Mouse (Mus musculus) CH12.LX (cell line): ENCODE measurements at regions not wholly inside any gene's neighbourhood (a gene's known extent, or its start where the extent isn't known, plus 50 kb on each side); places are given as distances from the start of the nearest gene placed in this dataset.
A peak's percentile ranks its signal among the peaks of the same experiment; 100 is the strongest.

Experiments
- DNase-seq: peaks from one replicate; pipeline ENCODE4 v3.0.0-alpha.2; 2013; ENCODE audit errors: extremely low read depth
- H3K27ac ChIP-seq: 2 replicates; pipeline ENCODE4 v1.5.1; 2012; ENCODE audit warnings: low read depth, mild to moderate bottlenecking, control low read depth, moderate library complexity; ENCODE audit not compliant: insufficient read depth
- H3K27me3 ChIP-seq: replicated peaks from 2 replicates; pipeline ENCODE3; 2012; ENCODE audit warnings: inconsistent platforms
- H3K36me3 ChIP-seq, 2 experiments: replicated peaks in 1 of 2; 2 replicates each; pipeline versions ENCODE3 to v1.6.1; 2012; ENCODE audit warnings: inconsistent platforms in 1 of 2, low read length in 1 of 2, mild to moderate bottlenecking in 1 of 2, mixed read lengths in 1 of 2, moderate library complexity in 1 of 2; ENCODE audit not compliant: control insufficient read depth in 1 of 2, insufficient read depth in 1 of 2
- H3K4me1 ChIP-seq, 2 experiments: 2 replicates each; pipeline ENCODE4 v1.6.1; 2012; ENCODE audit warnings: inconsistent platforms in 1 of 2, moderate library complexity in 1 of 2; ENCODE audit not compliant: insufficient read depth in 2 of 2, control insufficient read depth in 1 of 2
- H3K4me2 ChIP-seq: 2 replicates; pipeline ENCODE4 v1.6.1; 2012; ENCODE audit warnings: low read depth, mild to moderate bottlenecking, control low read depth; ENCODE audit not compliant: poor library complexity, insufficient read depth, severe bottlenecking
- H3K4me3 ChIP-seq, 3 experiments: fragments of 150-350 bp in 1 of 3; sonication (generic) in 1 of 3; replicated peaks in 1 of 3; 2 replicates each; pipeline versions ENCODE3 to v1.5.1; 2011 to 2012; ENCODE audit warnings: low read depth in 2 of 3, low read length in 2 of 3, mild to moderate bottlenecking in 2 of 3, moderate library complexity in 2 of 3, control low read depth in 1 of 3, improper control_type of control experiment in 1 of 3, inconsistent platforms in 1 of 3, mixed read lengths in 1 of 3; ENCODE audit not compliant: poor library complexity in 1 of 3
- H3K79me2 ChIP-seq: replicated peaks from 2 replicates; pipeline ENCODE4 v1.6.1; 2012; ENCODE audit warnings: mild to moderate bottlenecking, moderate library complexity; ENCODE audit not compliant: control insufficient read depth, poor library complexity, insufficient read depth, severe bottlenecking; ENCODE audit errors: extremely low read depth
- H3K9ac ChIP-seq: 2 replicates; pipeline ENCODE4 v1.6.1; 2012; ENCODE audit warnings: low read depth, mild to moderate bottlenecking, control low read depth, moderate library complexity; ENCODE audit not compliant: insufficient read depth
- H3K9me3 ChIP-seq: replicated peaks from 2 replicates; pipeline ENCODE3; 2012; ENCODE audit warnings: low read length, inconsistent platforms, mixed read lengths
- BHLHE40 ChIP-seq: IDR thresholded peaks from 2 replicates; pipeline ENCODE4 v1.6.1; 2011; ENCODE audit warnings: mild to moderate bottlenecking, low read depth, low read length, improper control_type of control experiment
- CHD1 ChIP-seq: IDR thresholded peaks from 2 replicates; pipeline ENCODE4 v1.6.1; 2012; ENCODE audit warnings: low read depth, low read length, improper control_type of control experiment, inconsistent platforms
- CHD2 ChIP-seq: IDR thresholded peaks from 2 replicates; pipeline ENCODE4 v1.6.1; 2011; ENCODE audit warnings: low read length, improper control_type of control experiment
- E2F4 ChIP-seq: IDR thresholded peaks from 2 replicates; pipeline ENCODE4 v1.6.1; 2011; ENCODE audit warnings: low read depth, low read length, improper control_type of control experiment; ENCODE audit not compliant: insufficient replicate concordance
- ELF1 ChIP-seq: IDR thresholded peaks from 2 replicates; pipeline ENCODE4 v1.6.1; 2014; ENCODE audit warnings: low read depth, mild to moderate bottlenecking, inconsistent platforms, low read length, improper control_type of control experiment
- ETS1 ChIP-seq: conservative IDR thresholded peaks from 2 replicates; pipeline ENCODE4 v1.6.1; 2012; ENCODE audit warnings: low read depth, mild to moderate bottlenecking, inconsistent platforms, low read length, improper control_type of control experiment, moderate library complexity
- GABPA ChIP-seq: IDR thresholded peaks from 2 replicates; pipeline ENCODE4 v1.6.1; 2012; ENCODE audit warnings: low read depth, low read length, improper control_type of control experiment, inconsistent platforms; ENCODE audit not compliant: insufficient replicate concordance
- HCFC1 ChIP-seq: IDR thresholded peaks from 2 replicates; pipeline ENCODE4 v1.6.1; 2012; ENCODE audit warnings: low read depth, mild to moderate bottlenecking, inconsistent platforms, low read length, improper control_type of control experiment
- IRF4 ChIP-seq: IDR thresholded peaks from 2 replicates; pipeline ENCODE4 v1.6.1; 2014; ENCODE audit warnings: low read depth, mild to moderate bottlenecking, inconsistent platforms, low read length, improper control_type of control experiment
- MAFK ChIP-seq: IDR thresholded peaks from 2 replicates; pipeline ENCODE4 v1.6.1; 2011; ENCODE audit warnings: low read length, improper control_type of control experiment; ENCODE audit not compliant: insufficient replicate concordance
- MEF2A ChIP-seq: IDR thresholded peaks from 2 replicates; pipeline ENCODE4 v1.6.1; 2014; ENCODE audit warnings: low read depth, mild to moderate bottlenecking, inconsistent platforms, low read length, improper control_type of control experiment, borderline replicate concordance
- MXI1 ChIP-seq: IDR thresholded peaks from 2 replicates; pipeline ENCODE4 v1.6.1; 2011; ENCODE audit warnings: mild to moderate bottlenecking, low read depth, low read length, improper control_type of control experiment
- NELFE ChIP-seq: IDR thresholded peaks from 2 replicates; pipeline ENCODE4 v1.6.1; 2011; ENCODE audit warnings: low read depth, low read length, improper control_type of control experiment
- PAX5 ChIP-seq: IDR thresholded peaks from 2 replicates; pipeline ENCODE4 v1.6.1; 2012; ENCODE audit warnings: low read length, inconsistent platforms, mixed read lengths
- POLR2AphosphoS2 ChIP-seq: IDR thresholded peaks from 2 replicates; pipeline ENCODE4 v1.6.1; 2011; ENCODE audit warnings: low read depth, low read length, improper control_type of control experiment
- RAD21 ChIP-seq: IDR thresholded peaks from 2 replicates; pipeline ENCODE4 v1.6.1; 2011; ENCODE audit warnings: low read depth, mild to moderate bottlenecking, low read length, improper control_type of control experiment, moderate library complexity
- RCOR1 ChIP-seq: conservative IDR thresholded peaks from 2 replicates; pipeline ENCODE4 v1.6.1; 2012; ENCODE audit warnings: low read depth, mild to moderate bottlenecking, inconsistent platforms, low read length, improper control_type of control experiment
- SIN3A ChIP-seq: IDR thresholded peaks from 2 replicates; pipeline ENCODE4 v1.6.1; 2012; ENCODE audit warnings: low read length, improper control_type of control experiment, inconsistent platforms
- TBP ChIP-seq: conservative IDR thresholded peaks from 2 replicates; pipeline ENCODE4 v1.6.1; 2011; ENCODE audit warnings: low read depth, low read length, improper control_type of control experiment
- ZMIZ1 ChIP-seq: IDR thresholded peaks from 2 replicates; pipeline ENCODE4 v1.6.1; 2012; ENCODE audit warnings: low read depth, mild to moderate bottlenecking, inconsistent platforms, low read length, improper control_type of control experiment
- ZNF384 ChIP-seq: IDR thresholded peaks from 2 replicates; pipeline ENCODE4 v1.6.1; 2012; ENCODE audit warnings: low read depth, low read length, improper control_type of control experiment, inconsistent platforms
- dilution Hi-C: fragments of 300-500 bp; cut with MboI; formaldehyde crosslinking; loops from 2 replicates; pipeline ENCODE4 v1.14.3; 2020; ENCODE audit warnings: low sequenced_read_pairs; ENCODE audit not compliant: extremely low pct_unique_long_range_greater_than_20kb, extremely low pct_ligation_motif_present
- in situ Hi-C: fragments of 300-500 bp; cut with MboI; formaldehyde crosslinking; loops from 3 replicates; pipeline ENCODE4 v1.14.3; 2019; ENCODE audit warnings: low sequenced_read_pairs, low pct_ligation_motif_present, low pct_unique_long_range_greater_than_20kb, mixed read lengths

GRCm38 (mm10) chr7:74696286-74696685 lies 141.7 kb upstream of the Slco3a1 start:
- Histone ChIP-seq H3K4me1 (no peaks in the 10 kb centered on the region), H3K4me3 (no peak overlapping the region), H3K79me2 (no peaks in the 10 kb centered on the region), H3K27ac (no peak overlapping the region), H3K36me3 (no peaks in the 10 kb centered on the region), H3K9ac (no peak overlapping the region), H3K9me3 (no peaks in the 10 kb centered on the region), H3K4me2 (no peak overlapping the region), H3K27me3 (no peaks in the 10 kb centered on the region)
- DNase-seq: peak; percentile 7
- dilution Hi-C loops (no loop called here), in situ Hi-C loops (no loop called here)
- TF ChIP-seq BHLHE40 (no peak), MXI1 (no peak), RCOR1 (no peak), MAFK (no peak), TBP (no peak)

- Histone ChIP-seq H3K36me3 (no peaks in the 10 kb centered on the region), H3K4me2 (no peak overlapping the region), H3K27ac (no peak overlapping the region), H3K9ac (no peak overlapping the region), H3K4me1 (no peaks in the 10 kb centered on the region)
- in situ Hi-C loops: no loop called here
- TF ChIP-seq SIN3A: no peak
- TF ChIP-seq ELF1: no peak
- TF ChIP-seq, all 38 proteins: peak for 0
- dilution Hi-C loops: no loop called here
- DNase-seq: no peak
- Histone ChIP-seq H3K27me3 (no peaks in the 10 kb centered on the region), H3K9me3 (no peaks in the 10 kb centered on the region), H3K4me3 (no peak overlapping the region), H3K79me2 (no peaks in the 10 kb centered on the region)
Measured at GRCm38 (mm10) chr7:74693049-74693448, 138.5 kb upstream of the Slco3a1 start.

GRCm38 (mm10) chr7:74690706-74691105 lies 136.1 kb upstream of the Slco3a1 start:
- H3K36me3 ChIP-seq: no peaks in the 10 kb centered on the region
- H3K79me2 ChIP-seq: no peaks in the 10 kb centered on the region
- H3K9me3 ChIP-seq: no peaks in the 10 kb centered on the region
- dilution Hi-C loops: no loop called here
- no peak overlapping the region for H3K4me3 ChIP-seq
- no peaks in the 10 kb centered on the region for H3K4me1 ChIP-seq
- DNase-seq: no peak
- H3K9ac ChIP-seq: no peak overlapping the region
- no peak overlapping the region for H3K27ac ChIP-seq
- in situ Hi-C loops: no loop called here
- no peak overlapping the region for H3K4me2 ChIP-seq
- TF ChIP-seq TBP: no peak
- TF ChIP-seq IRF4: no peak
- TF ChIP-seq ZMIZ1: no peak
- TF ChIP-seq POLR2AphosphoS2: no peak
- TF ChIP-seq MEF2A: no peak
- TF ChIP-seq CHD1: no peak
- TF ChIP-seq MAFK: no peak
- no peak for TF ChIP-seq RAD21
- TF ChIP-seq PAX5: no peak
- TF ChIP-seq ZNF384: no peak
- no peak for TF ChIP-seq HCFC1
- TF ChIP-seq MXI1: no peak
- no peak for TF ChIP-seq ETS1
- no peak for TF ChIP-seq GABPA
- TF ChIP-seq NELFE: no peak
- no peak for TF ChIP-seq CHD2
- TF ChIP-seq E2F4: no peak
- H3K27me3 ChIP-seq: no peaks in the 10 kb centered on the region
